Mouse (Mus musculus): ENCODE measurements at regions not wholly inside any gene's neighbourhood (a gene's known extent, or its start where the extent isn't known, plus 50 kb on each side); places are given as distances from the start of the nearest gene placed in this dataset.
A peak's percentile ranks its signal among the peaks of the same experiment; 100 is the strongest.

GRCm38 (mm10) chr13:44157236-44157635 lies 372.7 kb downstream of the Cd83 start:
- Histone ChIP-seq H3K4me3 (ENCODE audit: low read depth, low read length) (no peak overlapping the region), H3K36me3 (ENCODE audit: control insufficient read depth, insufficient read depth, low read length) (no peaks in the 10 kb centered on the region), H3K27ac (ENCODE audit: low read depth, low read length) (no peak overlapping the region), H3K27me3 (ENCODE audit: control insufficient read depth, insufficient read depth, low read length) (no peaks in the 10 kb centered on the region), H3K9me3 (replicated peaks; ENCODE audit: control insufficient read depth, low read length) (no peaks in the 10 kb centered on the region; the same call in 1 of the 2 replicates), H3K4me2 (no peak overlapping the region), H3K4me1 (ENCODE audit: control insufficient read depth, insufficient read depth, low read length) (no peaks in the 10 kb centered on the region), H3K9ac (ENCODE audit: low read depth, low read length) (no peak overlapping the region)
- ATAC-seq (replicated peaks; ENCODE audit: insufficient number of reproducible peaks, low FRiP score, low TSS enrichment), result no peak
- WGBS (ENCODE audit: insufficient replicate concordance), result 62% methylated on average over 4 of the region's 4 CpGs

DNA sequence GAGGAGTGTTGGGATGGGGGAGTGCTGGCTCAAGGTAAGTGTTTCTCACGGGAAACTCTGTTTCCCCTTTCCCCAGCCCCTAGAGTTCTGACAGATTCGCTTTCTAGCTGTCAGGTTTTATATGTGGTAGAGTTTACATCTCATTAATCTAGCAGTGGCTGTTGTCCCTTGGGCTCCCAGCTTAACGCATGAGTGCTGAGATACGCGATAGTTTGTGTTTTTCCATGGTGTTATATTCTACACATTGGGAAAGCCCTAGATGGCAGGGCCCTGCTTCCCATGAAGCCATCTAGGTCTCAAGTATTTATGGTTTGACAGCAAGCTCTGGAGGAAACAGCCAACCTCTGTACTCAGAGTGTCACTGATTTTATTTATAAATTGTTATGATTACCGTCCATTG lies 373.8 kb downstream of the Cd83 start:
- Histone ChIP-seq H3K9ac (ENCODE audit: low read depth, low read length) (no peak overlapping the region), H3K9me3 (replicated peaks; ENCODE audit: control insufficient read depth, low read length) (no peaks in the 10 kb centered on the region; the same call in 1 of the 2 replicates), H3K4me2 (no peak overlapping the region), H3K4me3 (ENCODE audit: low read depth, low read length) (no peak overlapping the region), H3K36me3 (ENCODE audit: control insufficient read depth, insufficient read depth, low read length) (no peaks in the 10 kb centered on the region), H3K27ac (ENCODE audit: low read depth, low read length) (no peak overlapping the region), H3K27me3 (ENCODE audit: control insufficient read depth, insufficient read depth, low read length) (no peaks in the 10 kb centered on the region), H3K4me1 (ENCODE audit: control insufficient read depth, insufficient read depth, low read length) (no peaks in the 10 kb centered on the region)
- ATAC-seq (replicated peaks; ENCODE audit: insufficient number of reproducible peaks, low FRiP score, low TSS enrichment), result no peak
- 75% methylated on average over 6 of the region's 6 CpGs for WGBS (ENCODE audit: insufficient replicate concordance)

- H3K4me1 ChIP-seq (ENCODE audit: control insufficient read depth, insufficient read depth, low read length), result no peaks in the 10 kb centered on the region
- no peaks in the 10 kb centered on the region for H3K27me3 ChIP-seq (ENCODE audit: control insufficient read depth, insufficient read depth, low read length)
- H3K4me2 ChIP-seq, result no peak overlapping the region
- no peak for ATAC-seq (replicated peaks; ENCODE audit: insufficient number of reproducible peaks, low FRiP score, low TSS enrichment)
- H3K9ac ChIP-seq (ENCODE audit: low read depth, low read length), result no peak overlapping the region
- no peaks in the 10 kb centered on the region for H3K9me3 ChIP-seq (replicated peaks; ENCODE audit: control insufficient read depth, low read length)
- WGBS (ENCODE audit: insufficient replicate concordance), result 70% methylated on average over 2 of the region's 2 CpGs
- no peaks in the 10 kb centered on the region for H3K36me3 ChIP-seq (ENCODE audit: control insufficient read depth, insufficient read depth, low read length)
- no peak overlapping the region for H3K27ac ChIP-seq (ENCODE audit: low read depth, low read length)
- H3K4me3 ChIP-seq (ENCODE audit: low read depth, low read length), result no peak overlapping the region
Measured at GRCm38 (mm10) chr13:44159346-44159745, 374.8 kb downstream of the Cd83 start.

DNA sequence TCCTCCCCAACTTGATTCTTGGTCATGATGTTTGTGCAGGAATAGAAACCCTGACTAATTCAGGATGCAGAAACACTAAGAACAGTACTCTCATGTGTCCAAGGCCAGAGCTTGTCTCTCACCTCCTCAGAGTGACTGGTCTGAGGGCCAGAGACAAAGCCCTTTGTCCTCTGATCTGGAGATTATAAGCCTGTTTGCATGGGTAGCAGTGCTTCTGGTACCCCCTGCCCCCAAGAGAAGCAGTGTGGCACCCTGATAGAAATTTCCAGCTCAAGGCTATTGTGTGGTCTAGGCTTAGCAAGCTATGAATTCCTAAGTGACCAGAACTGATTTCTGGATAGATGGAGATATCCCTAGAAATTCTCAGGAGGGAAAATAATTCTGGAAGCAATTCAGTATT lies 380.2 kb downstream of the Cd83 start:
- no peaks in the 10 kb centered on the region for H3K36me3 ChIP-seq (ENCODE audit: control insufficient read depth, insufficient read depth, low read length)
- no peak overlapping the region for H3K27ac ChIP-seq (ENCODE audit: low read depth, low read length)
- ATAC-seq (replicated peaks; ENCODE audit: insufficient number of reproducible peaks, low FRiP score, low TSS enrichment), result no peak
- H3K4me3 ChIP-seq (ENCODE audit: low read depth, low read length), result no peak overlapping the region
- H3K27me3 ChIP-seq (ENCODE audit: control insufficient read depth, insufficient read depth, low read length), result no peaks in the 10 kb centered on the region
- no peaks in the 10 kb centered on the region for H3K9me3 ChIP-seq (replicated peaks; ENCODE audit: control insufficient read depth, low read length)
- H3K4me2 ChIP-seq, result no peak overlapping the region
- peaks cover 3% of the 10 kb centered on the region for H3K4me1 ChIP-seq (ENCODE audit: control insufficient read depth, insufficient read depth, low read length)
- no peak overlapping the region for H3K9ac ChIP-seq (ENCODE audit: low read depth, low read length)

DNA sequence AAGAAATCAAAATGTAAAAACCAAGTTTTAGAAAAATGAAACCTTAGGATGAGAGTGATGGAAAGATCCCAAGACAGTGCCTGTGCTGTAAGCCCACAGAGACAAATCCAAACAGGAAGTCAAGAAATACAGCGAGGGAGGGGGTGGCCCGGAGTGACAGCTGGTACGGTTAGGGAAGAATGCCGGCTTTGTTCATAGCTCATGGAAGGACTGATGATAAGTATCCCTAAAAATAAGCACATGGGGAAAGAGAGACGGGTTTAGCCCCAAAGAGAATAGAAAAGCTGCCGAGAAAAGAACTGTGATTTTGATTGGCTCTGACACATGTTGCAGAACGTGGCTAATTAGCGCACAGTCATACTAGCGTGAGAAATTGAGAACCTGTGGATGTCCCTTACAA lies 382.6 kb downstream of the Cd83 start:
- Histone ChIP-seq H3K9me3 (replicated peaks; ENCODE audit: control insufficient read depth, low read length) (no peaks in the 10 kb centered on the region), H3K27ac (ENCODE audit: low read depth, low read length) (no peak overlapping the region), H3K36me3 (ENCODE audit: control insufficient read depth, insufficient read depth, low read length) (no peaks in the 10 kb centered on the region), H3K9ac (ENCODE audit: low read depth, low read length) (no peak overlapping the region), H3K4me1 (ENCODE audit: control insufficient read depth, insufficient read depth, low read length) (peaks cover 3% of the 10 kb centered on the region), H3K27me3 (ENCODE audit: control insufficient read depth, insufficient read depth, low read length) (no peaks in the 10 kb centered on the region), H3K4me2 (peak overlapping the region; percentile 31; the same call in 1 of the 2 replicates), H3K4me3 (ENCODE audit: low read depth, low read length) (no peak overlapping the region)
- ATAC-seq (replicated peaks; ENCODE audit: insufficient number of reproducible peaks, low FRiP score, low TSS enrichment), result no peak
- 36% methylated on average over 9 of the region's 9 CpGs for WGBS (ENCODE audit: insufficient replicate concordance)

- 58% methylated on average over 5 of the region's 5 CpGs for WGBS (ENCODE audit: insufficient replicate concordance)
- Histone ChIP-seq H3K9ac (ENCODE audit: low read depth, low read length) (no peak overlapping the region), H3K4me2 (no peak overlapping the region), H3K9me3 (replicated peaks; ENCODE audit: control insufficient read depth, low read length) (no peaks in the 10 kb centered on the region), H3K27me3 (ENCODE audit: control insufficient read depth, insufficient read depth, low read length) (no peaks in the 10 kb centered on the region), H3K36me3 (ENCODE audit: control insufficient read depth, insufficient read depth, low read length) (no peaks in the 10 kb centered on the region), H3K27ac (ENCODE audit: low read depth, low read length) (no peak overlapping the region), H3K4me1 (ENCODE audit: control insufficient read depth, insufficient read depth, low read length) (peaks cover 3% of the 10 kb centered on the region), H3K4me3 (ENCODE audit: low read depth, low read length) (no peak overlapping the region)
- no peak for ATAC-seq (replicated peaks; ENCODE audit: insufficient number of reproducible peaks, low FRiP score, low TSS enrichment)
Measured at GRCm38 (mm10) chr13:44168186-44168585, 383.6 kb downstream of the Cd83 start.

GRCm38 (mm10) chr13:44171639-44172038 lies 387.1 kb downstream of the Cd83 start:
- Histone ChIP-seq H3K9me3 (replicated peaks; ENCODE audit: control insufficient read depth, low read length) (no peaks in the 10 kb centered on the region), H3K36me3 (ENCODE audit: control insufficient read depth, insufficient read depth, low read length) (no peaks in the 10 kb centered on the region), H3K4me1 (ENCODE audit: control insufficient read depth, insufficient read depth, low read length) (peaks cover 3% of the 10 kb centered on the region), H3K4me3 (ENCODE audit: low read depth, low read length) (no peak overlapping the region), H3K4me2 (no peak overlapping the region), H3K27ac (ENCODE audit: low read depth, low read length) (no peak overlapping the region), H3K27me3 (ENCODE audit: control insufficient read depth, insufficient read depth, low read length) (no peaks in the 10 kb centered on the region), H3K9ac (ENCODE audit: low read depth, low read length) (no peak overlapping the region)
- ATAC-seq (replicated peaks; ENCODE audit: insufficient number of reproducible peaks, low FRiP score, low TSS enrichment), result no peak
- 21% methylated on average over 6 of the region's 6 CpGs for WGBS (ENCODE audit: insufficient replicate concordance)

DNA sequence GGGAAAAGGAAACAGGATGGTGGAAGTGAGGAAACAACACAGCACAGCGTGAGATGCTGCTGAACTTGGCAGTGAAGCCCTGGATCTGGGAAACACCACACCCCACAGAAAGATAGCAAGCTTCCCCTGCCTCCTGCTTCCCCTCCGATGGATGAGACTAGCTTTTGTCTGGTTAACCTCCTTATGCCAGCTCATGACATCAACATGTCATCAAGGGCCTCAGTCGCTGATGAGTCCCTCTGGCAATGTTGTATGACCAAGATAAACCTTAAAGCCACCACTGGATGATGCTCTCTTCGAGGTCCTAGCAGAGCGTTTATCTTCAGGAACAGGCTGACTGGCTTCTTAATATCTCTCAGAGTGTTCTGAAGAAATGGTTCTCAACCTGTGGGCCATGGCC lies 388.1 kb downstream of the Cd83 start:
- no peak overlapping the region for H3K4me2 ChIP-seq
- H3K9ac ChIP-seq (ENCODE audit: low read depth, low read length), result no peak overlapping the region
- H3K36me3 ChIP-seq (ENCODE audit: control insufficient read depth, insufficient read depth, low read length), result no peaks in the 10 kb centered on the region
- H3K4me1 ChIP-seq (ENCODE audit: control insufficient read depth, insufficient read depth, low read length), result no peaks in the 10 kb centered on the region
- H3K27me3 ChIP-seq (ENCODE audit: control insufficient read depth, insufficient read depth, low read length), result no peaks in the 10 kb centered on the region
- no peak overlapping the region for H3K4me3 ChIP-seq (ENCODE audit: low read depth, low read length)
- H3K27ac ChIP-seq (ENCODE audit: low read depth, low read length), result no peak overlapping the region
- H3K9me3 ChIP-seq (replicated peaks; ENCODE audit: control insufficient read depth, low read length), result no peaks in the 10 kb centered on the region
- WGBS (ENCODE audit: insufficient replicate concordance), result 65% methylated on average over 5 of the region's 5 CpGs
- no peak for ATAC-seq (replicated peaks; ENCODE audit: insufficient number of reproducible peaks, low FRiP score, low TSS enrichment)

DNA sequence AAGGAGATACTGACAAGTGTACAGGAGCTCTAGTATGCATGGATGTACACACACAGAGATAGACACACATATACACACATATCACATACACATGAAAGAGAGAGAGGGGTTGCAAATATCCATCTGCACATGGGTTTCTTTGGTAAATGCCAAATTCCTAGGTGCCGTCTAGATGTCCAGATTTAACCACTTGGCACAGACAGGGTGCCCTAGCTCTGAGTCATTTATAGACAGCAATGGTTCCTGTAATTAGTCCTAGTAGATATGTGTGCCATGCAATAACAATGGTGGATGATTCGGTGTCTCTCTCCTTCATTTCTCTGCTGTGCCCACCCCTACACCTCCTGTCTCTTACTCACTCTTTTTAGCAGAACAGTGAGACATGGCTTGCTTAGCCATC lies 389.7 kb downstream of the Cd83 start:
- Histone ChIP-seq H3K27ac (ENCODE audit: low read depth, low read length) (no peak overlapping the region), H3K4me3 (ENCODE audit: low read depth, low read length) (no peak overlapping the region), H3K9ac (ENCODE audit: low read depth, low read length) (no peak overlapping the region), H3K9me3 (replicated peaks; ENCODE audit: control insufficient read depth, low read length) (no peaks in the 10 kb centered on the region), H3K27me3 (ENCODE audit: control insufficient read depth, insufficient read depth, low read length) (no peaks in the 10 kb centered on the region), H3K36me3 (ENCODE audit: control insufficient read depth, insufficient read depth, low read length) (no peaks in the 10 kb centered on the region), H3K4me1 (ENCODE audit: control insufficient read depth, insufficient read depth, low read length) (no peaks in the 10 kb centered on the region), H3K4me2 (no peak overlapping the region)
- 80% methylated on average over 2 of the region's 2 CpGs for WGBS (ENCODE audit: insufficient replicate concordance)
- ATAC-seq (replicated peaks; ENCODE audit: insufficient number of reproducible peaks, low FRiP score, low TSS enrichment), result no peak
